Mouse (Mus musculus) retina, postnatal 7 days (tissue): ENCODE measurements around the gene Trim16.

ENCODE experiments used
- DNase-seq: peaks from one replicate; pipeline ENCODE4 v3.0.0-alpha.2; 2012; ENCODE audit warnings: low read depth, low spot score

Gene Trim16

GRCm38 (mm10) chr11:62820059-62820541 lies at the start of gene Trim16:
Gene Trim16, plus strand, starts transcription at chr11:62820231.
- DNase-seq, result peak; percentile 19

- no peak for DNase-seq
Observed at GRCm38 (mm10) chr11:62776510-62776909, 43.5 kb upstream of the Trim16 start.

- DNase-seq, result peak; percentile 85
Observed at GRCm38 (mm10) chr11:62788935-62789616, 31.0 kb upstream of the Trim16 start, which contains the start of gene Zfp286. Gene Zfp286, minus strand, starts transcription at chr11:62789462.

- DNase-seq, result no peak
Observed at GRCm38 (mm10) chr11:62789617-62789936, 30.5 kb upstream of the Trim16 start.

GRCm38 (mm10) chr11:62804119-62804518 lies 15.9 kb upstream of the Trim16 start:
- no peak for DNase-seq

- DNase-seq, result no peak
Observed at GRCm38 (mm10) chr11:62807965-62808364, 12.1 kb upstream of the Trim16 start.

- DNase-seq, result no peak
Observed at GRCm38 (mm10) chr11:62809201-62809600, 10.8 kb upstream of the Trim16 start.

- DNase-seq, result no peak
Observed at GRCm38 (mm10) chr11:62812268-62812667, 7.8 kb upstream of the Trim16 start.

GRCm38 (mm10) chr11:62813497-62813896 lies 6.5 kb upstream of the Trim16 start:
- DNase-seq, result no peak

- no peak for DNase-seq
Observed at GRCm38 (mm10) chr11:62813970-62814624, 5.9 kb upstream of the Trim16 start.

- DNase-seq, result no peak
Observed at GRCm38 (mm10) chr11:62814625-62815024, 5.4 kb upstream of the Trim16 start.

- DNase-seq, result no peak
Observed at GRCm38 (mm10) chr11:62815438-62815837, 4.6 kb upstream of the Trim16 start.

GRCm38 (mm10) chr11:62816591-62816990 lies 3.4 kb upstream of the Trim16 start:
- no peak for DNase-seq

- DNase-seq, result no peak
Observed at GRCm38 (mm10) chr11:62819059-62819686, 858 bp upstream of the Trim16 start.

- DNase-seq, result no peak
Observed at GRCm38 (mm10) chr11:62820661-62821437, 818 bp downstream of the Trim16 start.

- no peak for DNase-seq
Observed at GRCm38 (mm10) chr11:62821893-62822292, 1.9 kb downstream of the Trim16 start.

- no peak for DNase-seq
Observed at GRCm38 (mm10) chr11:62824211-62824610, 4.2 kb downstream of the Trim16 start.

- no peak for DNase-seq
Observed at GRCm38 (mm10) chr11:62825222-62826105, 5.4 kb downstream of the Trim16 start.

- DNase-seq, result no peak
Observed at GRCm38 (mm10) chr11:62826106-62826733, 6.2 kb downstream of the Trim16 start.

- DNase-seq, result no peak
Observed at GRCm38 (mm10) chr11:62827135-62827534, 7.1 kb downstream of the Trim16 start.
